Mouse (Mus musculus): ENCODE data around the gene S100pbp. TPM values are rescaled to one million over a fixed set of nuclear protein-coding genes. Genes with fewer than 3 reads are reported as not detected.

Gene S100pbp
- total RNA-seq (2021) (10 to 100 TPM; 21.1 to 21.4 TPM), polyA plus RNA-seq (2012; rRNA removed) (6.4 and 7.5 TPM in 2 replicates)
- long read RNA-seq, result 0 reads

- DNase-seq, result peak; percentile 98
Observed at GRCm38 (mm10) chr4:129189542-129190519, at the start of gene S100pbp, which contains the start of gene Yars. TSS of gene S100pbp (minus strand) at chr4:129189727. TSS of gene Yars (plus strand) at chr4:129189760.

GRCm38 (mm10) chr4:129239075-129239474, 49.5 kb upstream of the S100pbp start:
- peak; percentile 84 for DNase-seq

- DNase-seq, result no peak
Observed at GRCm38 (mm10) chr4:129238579-129239016, 49.1 kb upstream of the S100pbp start.

- no peak for DNase-seq
Observed at GRCm38 (mm10) chr4:129237843-129238441, 48.4 kb upstream of the S100pbp start.

GRCm38 (mm10) chr4:129236236-129236813, 46.8 kb upstream of the S100pbp start:
- no peak for DNase-seq

GRCm38 (mm10) chr4:129235147-129235546, 45.6 kb upstream of the S100pbp start:
- DNase-seq, result no peak

GRCm38 (mm10) chr4:129234488-129234887, 45.0 kb upstream of the S100pbp start:
- no peak for DNase-seq

GRCm38 (mm10) chr4:129232561-129233360, 43.2 kb upstream of the S100pbp start:
- no peak for DNase-seq

GRCm38 (mm10) chr4:129231594-129232450, 42.3 kb upstream of the S100pbp start:
- peak; percentile 83 for DNase-seq

GRCm38 (mm10) chr4:129230926-129231325, 41.4 kb upstream of the S100pbp start:
- DNase-seq, result no peak

GRCm38 (mm10) chr4:129227985-129228381, 38.5 kb upstream of the S100pbp start:
- DNase-seq, result no peak

GRCm38 (mm10) chr4:129227170-129227984, 37.9 kb upstream of the S100pbp start:
- DNase-seq, result no peak

- DNase-seq, result no peak
Observed at GRCm38 (mm10) chr4:129226441-129226963, 37.0 kb upstream of the S100pbp start.

GRCm38 (mm10) chr4:129225315-129225714, 35.8 kb upstream of the S100pbp start:
- DNase-seq, result no peak

GRCm38 (mm10) chr4:129223421-129224281, 34.1 kb upstream of the S100pbp start:
- no peak for DNase-seq

- DNase-seq, result peak; percentile 47
Observed at GRCm38 (mm10) chr4:129222019-129222925, 32.7 kb upstream of the S100pbp start.
